Mouse (Mus musculus): ENCODE results near the gene Col5a1. TPM values are rescaled to one million over a fixed set of nuclear protein-coding genes. Genes with fewer than 3 reads are reported as not detected.

The Col5a1 gene
- polyA plus RNA-seq, 1 experiment = 37.9 TPM

GRCm38 (mm10) chr2:28014778-28015177, 128.6 kb downstream of the Col5a1 start:
- H3K79me2 ChIP-seq (ENCODE audit: control insufficient read depth, insufficient read depth) = no peaks in the 10 kb centered on the region
- H3K79me3 ChIP-seq (ENCODE audit: low read depth) = no peaks in the 10 kb centered on the region
- H3ac ChIP-seq (ENCODE audit: control insufficient read depth, insufficient read length, low read depth) = no peak overlapping the region
- H3K36me3 ChIP-seq (ENCODE audit: control insufficient read depth, insufficient read depth) = peaks cover 98% of the 10 kb centered on the region
- H3K4me3 ChIP-seq (ENCODE audit: insufficient read depth, poor library complexity, severe bottlenecking) = no peak overlapping the region
- no peaks in the 10 kb centered on the region for H3K27me3 ChIP-seq (ENCODE audit: control insufficient read depth, insufficient read depth, insufficient read length)
- no peak for TF ChIP-seq MYOG (IDR thresholded peaks at IDR 0.05; ENCODE audit: control insufficient read depth, extremely low read depth, insufficient read length)
- TF ChIP-seq USF1 (IDR thresholded peaks at IDR 0.05; ENCODE audit: low read depth) = no peak

- Histone ChIP-seq H3K27me3 (ENCODE audit: control insufficient read depth, insufficient read depth, insufficient read length) (no peaks in the 10 kb centered on the region), H3K79me3 (ENCODE audit: low read depth) (no peaks in the 10 kb centered on the region), H3K36me3 (ENCODE audit: control insufficient read depth, insufficient read depth) (peaks cover 98% of the 10 kb centered on the region), H3K4me3 (ENCODE audit: insufficient read depth, poor library complexity, severe bottlenecking) (no peak overlapping the region), H3ac (ENCODE audit: control insufficient read depth, insufficient read length, low read depth) (no peak overlapping the region), H3K79me2 (ENCODE audit: control insufficient read depth, insufficient read depth) (no peaks in the 10 kb centered on the region)
- TF ChIP-seq MYOG (IDR thresholded peaks at IDR 0.05; ENCODE audit: control insufficient read depth, extremely low read depth, insufficient read length) (no peak), MAX (IDR thresholded peaks at IDR 0.05) (no peak), CTCF (IDR thresholded peaks at IDR 0.05; ENCODE audit: control insufficient read depth, insufficient read depth, insufficient read length) (no peak), MYOD1 (IDR thresholded peaks at IDR 0.05; ENCODE audit: control insufficient read depth, insufficient read length, low read depth) (no peak), USF1 (IDR thresholded peaks at IDR 0.05; ENCODE audit: low read depth) (no peak), FOSL1 (IDR thresholded peaks at IDR 0.05; ENCODE audit: insufficient read depth, low read length, poor library complexity, severe bottlenecking) (no peak), CEBPB (IDR thresholded peaks at IDR 0.05; ENCODE audit: low read depth) (no peak)
These were observed 138.2 kb downstream of the Col5a1 start for GRCm38 (mm10) chr2:28024416-28024815.

- Histone ChIP-seq H3K36me3 (ENCODE audit: control insufficient read depth, insufficient read depth) (peaks cover 98% of the 10 kb centered on the region), H3K79me3 (ENCODE audit: low read depth) (no peaks in the 10 kb centered on the region)
- TF ChIP-seq USF1 (IDR thresholded peaks at IDR 0.05; ENCODE audit: low read depth) (no peak), MAX (IDR thresholded peaks at IDR 0.05) (no peak), CEBPB (IDR thresholded peaks at IDR 0.05; ENCODE audit: low read depth) (no peak), CTCF (IDR thresholded peaks at IDR 0.05; ENCODE audit: control insufficient read depth, insufficient read depth, insufficient read length) (no peak), MYOD1 (IDR thresholded peaks at IDR 0.05; ENCODE audit: control insufficient read depth, insufficient read length, low read depth) (no peak), FOSL1 (IDR thresholded peaks at IDR 0.05; ENCODE audit: insufficient read depth, low read length, poor library complexity, severe bottlenecking) (no peak), MYOG (IDR thresholded peaks at IDR 0.05; ENCODE audit: control insufficient read depth, extremely low read depth, insufficient read length) (no peak)
These were observed 139.6 kb downstream of the Col5a1 start for GRCm38 (mm10) chr2:28025776-28026175.

GRCm38 (mm10) chr2:28031860-28032259, 145.6 kb downstream of the Col5a1 start:
- Histone ChIP-seq H3ac (ENCODE audit: control insufficient read depth, insufficient read length, low read depth) (no peak overlapping the region), H3K4me3 (ENCODE audit: insufficient read depth, poor library complexity, severe bottlenecking) (no peak overlapping the region), H3K79me2 (ENCODE audit: control insufficient read depth, insufficient read depth) (no peaks in the 10 kb centered on the region), H3K79me3 (ENCODE audit: low read depth) (no peaks in the 10 kb centered on the region), H3K27me3 (ENCODE audit: control insufficient read depth, insufficient read depth, insufficient read length) (no peaks in the 10 kb centered on the region), H3K36me3 (ENCODE audit: control insufficient read depth, insufficient read depth) (peaks cover 99% of the 10 kb centered on the region)
- TF ChIP-seq CTCF (IDR thresholded peaks at IDR 0.05; ENCODE audit: control insufficient read depth, insufficient read depth, insufficient read length) = no peak
- TF ChIP-seq MYOD1 (IDR thresholded peaks at IDR 0.05; ENCODE audit: control insufficient read depth, insufficient read length, low read depth) = no peak
- TF ChIP-seq MYOG (IDR thresholded peaks at IDR 0.05; ENCODE audit: control insufficient read depth, extremely low read depth, insufficient read length) = no peak
- TF ChIP-seq MAX (IDR thresholded peaks at IDR 0.05) = no peak
- no peak for TF ChIP-seq FOSL1 (IDR thresholded peaks at IDR 0.05; ENCODE audit: insufficient read depth, low read length, poor library complexity, severe bottlenecking)
- no peak for TF ChIP-seq USF1 (IDR thresholded peaks at IDR 0.05; ENCODE audit: low read depth)
- TF ChIP-seq CEBPB (IDR thresholded peaks at IDR 0.05; ENCODE audit: low read depth) = no peak

More at GRCm38 (mm10) chr2:28025776-28026175, 139.6 kb downstream of the Col5a1 start:
- H3K27me3 ChIP-seq (ENCODE audit: control insufficient read depth, insufficient read depth, insufficient read length) = no peaks in the 10 kb centered on the region
- no peak overlapping the region for H3ac ChIP-seq (ENCODE audit: control insufficient read depth, insufficient read length, low read depth)
- H3K79me2 ChIP-seq (ENCODE audit: control insufficient read depth, insufficient read depth) = no peaks in the 10 kb centered on the region
- no peak overlapping the region for H3K4me3 ChIP-seq (ENCODE audit: insufficient read depth, poor library complexity, severe bottlenecking)

- Histone ChIP-seq H3K27me3 (ENCODE audit: control insufficient read depth, insufficient read depth, insufficient read length) (no peaks in the 10 kb centered on the region), H3K79me2 (ENCODE audit: control insufficient read depth, insufficient read depth) (no peaks in the 10 kb centered on the region), H3K79me3 (ENCODE audit: low read depth) (no peaks in the 10 kb centered on the region), H3K36me3 (ENCODE audit: control insufficient read depth, insufficient read depth) (peaks cover 99% of the 10 kb centered on the region), H3ac (ENCODE audit: control insufficient read depth, insufficient read length, low read depth) (no peak overlapping the region), H3K4me3 (ENCODE audit: insufficient read depth, poor library complexity, severe bottlenecking) (no peak overlapping the region)
- TF ChIP-seq CEBPB (IDR thresholded peaks at IDR 0.05; ENCODE audit: low read depth) = no peak
- no peak for TF ChIP-seq CTCF (IDR thresholded peaks at IDR 0.05; ENCODE audit: control insufficient read depth, insufficient read depth, insufficient read length)
- TF ChIP-seq MYOD1 (IDR thresholded peaks at IDR 0.05; ENCODE audit: control insufficient read depth, insufficient read length, low read depth) = no peak
- no peak for TF ChIP-seq MYOG (IDR thresholded peaks at IDR 0.05; ENCODE audit: control insufficient read depth, extremely low read depth, insufficient read length)
- TF ChIP-seq MAX (IDR thresholded peaks at IDR 0.05) = no peak
- no peak for TF ChIP-seq USF1 (IDR thresholded peaks at IDR 0.05; ENCODE audit: low read depth)
- TF ChIP-seq FOSL1 (IDR thresholded peaks at IDR 0.05; ENCODE audit: insufficient read depth, low read length, poor library complexity, severe bottlenecking) = no peak
These were observed 146.2 kb downstream of the Col5a1 start for GRCm38 (mm10) chr2:28032469-28032868.

GRCm38 (mm10) chr2:28034011-28034710, 147.9 kb downstream of the Col5a1 start:
- no peaks in the 10 kb centered on the region for H3K27me3 ChIP-seq (ENCODE audit: control insufficient read depth, insufficient read depth, insufficient read length)
- no peaks in the 10 kb centered on the region for H3K79me3 ChIP-seq (ENCODE audit: low read depth)
- peaks cover 96% of the 10 kb centered on the region for H3K36me3 ChIP-seq (ENCODE audit: control insufficient read depth, insufficient read depth)
- TF ChIP-seq CEBPB (IDR thresholded peaks at IDR 0.05; ENCODE audit: low read depth) = no peak
- TF ChIP-seq MYOG (IDR thresholded peaks at IDR 0.05; ENCODE audit: control insufficient read depth, extremely low read depth, insufficient read length) = no peak
- TF ChIP-seq MYOD1 (IDR thresholded peaks at IDR 0.05; ENCODE audit: control insufficient read depth, insufficient read length, low read depth) = no peak
- TF ChIP-seq USF1 (IDR thresholded peaks at IDR 0.05; ENCODE audit: low read depth) = no peak
- TF ChIP-seq FOSL1 (IDR thresholded peaks at IDR 0.05; ENCODE audit: insufficient read depth, low read length, poor library complexity, severe bottlenecking) = no peak
- no peak for TF ChIP-seq CTCF (IDR thresholded peaks at IDR 0.05; ENCODE audit: control insufficient read depth, insufficient read depth, insufficient read length)
- TF ChIP-seq MAX (IDR thresholded peaks at IDR 0.05) = no peak
- no peak overlapping the region for H3K4me3 ChIP-seq (ENCODE audit: insufficient read depth, poor library complexity, severe bottlenecking)
- H3K79me2 ChIP-seq (ENCODE audit: control insufficient read depth, insufficient read depth) = no peaks in the 10 kb centered on the region
- no peak overlapping the region for H3ac ChIP-seq (ENCODE audit: control insufficient read depth, insufficient read length, low read depth)

All from C2C12 (cell line).